In the genomic region with DNA sequence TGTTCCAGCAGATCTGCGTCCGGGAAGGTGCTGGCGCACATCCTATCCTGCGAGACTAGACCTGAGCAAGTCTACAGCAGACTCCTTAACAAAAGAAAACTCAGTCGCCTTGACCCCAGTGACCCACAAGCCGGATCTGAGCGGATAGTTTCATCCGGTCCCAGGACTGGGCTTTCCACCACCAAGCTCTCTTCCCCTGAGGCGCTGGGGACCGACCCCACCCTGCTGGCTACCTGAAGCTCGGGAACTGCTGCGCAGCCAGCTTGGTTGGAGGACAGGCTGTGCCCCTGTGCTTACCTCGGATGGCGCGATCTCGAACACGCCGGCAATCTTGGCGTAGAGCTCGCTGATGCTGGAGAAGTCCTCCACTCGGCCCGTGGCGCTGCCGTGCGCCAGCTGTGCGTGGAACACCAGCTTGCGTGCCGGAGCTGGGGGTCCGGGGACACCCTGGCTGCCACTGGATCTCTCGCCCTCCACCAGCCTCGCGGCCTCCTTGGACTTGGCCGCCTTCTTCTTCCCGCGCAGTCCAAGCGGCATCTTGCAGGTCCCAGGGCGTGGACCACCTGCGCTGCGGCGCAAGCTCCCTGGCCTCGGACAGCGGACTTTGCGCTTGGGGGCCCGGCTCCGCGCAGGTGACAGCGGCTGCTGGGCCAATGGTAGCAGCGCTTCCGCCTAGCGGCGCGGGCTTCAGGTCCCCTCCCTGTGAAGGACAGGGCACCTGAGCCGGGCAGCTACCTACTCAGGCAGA, we compare ENCODE assay signal across 8 mouse cellular contexts. TPM values are rescaled to one million over a fixed set of nuclear protein-coding genes. Genes with fewer than 3 reads are reported as not detected.
A peak's percentile ranks its signal among the peaks of the same experiment; 100 is the strongest.
DNase-seq lines count a peak whose midpoint lies in the region; ATAC-seq and TF ChIP-seq lines count a peak whose summit lies in the region.

No protein-coding gene starts in this region.

- WGBS in forebrain, embryonic 12.5 days, result 2% methylated on average over 53 of the region's 53 CpGs
- WGBS in hindbrain, embryonic 12.5 days, result 1% methylated on average over 53 of the region's 53 CpGs
- WGBS in limb, embryonic 10.5 days, result 2% methylated on average over 53 of the region's 53 CpGs
- WGBS in stomach, embryonic 16.5 days, result 3% methylated on average over 53 of the region's 53 CpGs

- peak; percentile 81 for DNase-seq in ES-E14 (ENCODE audit: low read depth, low spot score)
- DNase-seq in limb, embryonic 10.5 days (ENCODE audit: low spot score), result peak; percentile 69
- DNase-seq in layer of hippocampus, postnatal 14 days (ENCODE audit: low spot score in 2 of 2), result no peak

- H3K27ac ChIP-seq in ES-E14 (ENCODE audit: insufficient read depth, low read depth, low read length, poor library complexity, severe bottlenecking), result no peak overlapping the region; the same call in 1 of the 2 replicates
- H3K27ac ChIP-seq in brown adipose tissue, adult 24 weeks (replicated peaks; ENCODE audit: low read depth, low read length), result no peak overlapping the region
- no peak overlapping the region for H3K27ac ChIP-seq in forebrain, embryonic 12.5 days
- H3K27ac ChIP-seq in hindbrain, embryonic 12.5 days, result peak overlapping the region; percentile 49
- H3K27ac ChIP-seq in limb, embryonic 10.5 days, result peak overlapping the region; percentile 78
- peak overlapping the region; percentile 52 for H3K27ac ChIP-seq in stomach, embryonic 16.5 days (ENCODE audit: low read length)

- peaks cover 40% of the 10 kb centered on the region for H3K27me3 ChIP-seq in forebrain, embryonic 12.5 days
- peaks cover 19% of the 10 kb centered on the region for H3K27me3 ChIP-seq in hindbrain, embryonic 12.5 days
- H3K27me3 ChIP-seq in limb, embryonic 10.5 days (ENCODE audit: low read depth, poor library complexity, severe bottlenecking), result peaks cover 39% of the 10 kb centered on the region
- no peaks in the 10 kb centered on the region; the same call in 1 of the 2 replicates for H3K27me3 ChIP-seq in stomach, embryonic 16.5 days (ENCODE audit: control insufficient read depth, insufficient read depth, low read length)

- no peaks in the 10 kb centered on the region for H3K9me3 ChIP-seq in ES-E14 (ENCODE audit: control insufficient read depth, insufficient read depth, low read depth, low read length)
- H3K9me3 ChIP-seq in forebrain, embryonic 12.5 days, result no peaks in the 10 kb centered on the region
- H3K9me3 ChIP-seq in hindbrain, embryonic 12.5 days (replicated peaks), result no peaks in the 10 kb centered on the region
- no peaks in the 10 kb centered on the region for H3K9me3 ChIP-seq in limb, embryonic 10.5 days (replicated peaks)
- no peaks in the 10 kb centered on the region for H3K9me3 ChIP-seq in stomach, embryonic 16.5 days (replicated peaks; ENCODE audit: control insufficient read depth, low read length)

- peak overlapping the region; percentile 97 for H3K4me2 ChIP-seq in forebrain, embryonic 12.5 days
- H3K4me2 ChIP-seq in hindbrain, embryonic 12.5 days (replicated peaks), result peak overlapping the region; percentile 91
- peak overlapping the region; percentile 81 for H3K4me2 ChIP-seq in stomach, embryonic 16.5 days (ENCODE audit: low read depth, low read length)

- H3K4me1 ChIP-seq in ES-E14 (ENCODE audit: control insufficient read depth in 2 of 2, insufficient read depth in 2 of 2, low read length in 2 of 2, poor library complexity in 1 of 2), result peaks cover 2 to 3% of the 10 kb centered on the region in 2 experiments; a peak in 1 of 4 replicates
- H3K4me1 ChIP-seq in brown adipose tissue, adult 24 weeks (ENCODE audit: control insufficient read depth, insufficient read depth, insufficient read length, low read length), result peaks cover 5% of the 10 kb centered on the region; the same call in 1 of the 2 replicates
- H3K4me1 ChIP-seq in forebrain, embryonic 12.5 days, result peaks cover 25% of the 10 kb centered on the region
- peaks cover 17% of the 10 kb centered on the region for H3K4me1 ChIP-seq in hindbrain, embryonic 12.5 days
- peaks cover 19% of the 10 kb centered on the region for H3K4me1 ChIP-seq in limb, embryonic 10.5 days
- H3K4me1 ChIP-seq in stomach, embryonic 16.5 days (ENCODE audit: control insufficient read depth, insufficient read depth, low read length), result peaks cover 7% of the 10 kb centered on the region

- in situ Hi-C loops in ES-E14 (cut with MboI; ENCODE audit: low sequenced_read_pairs in 2 of 2, unreplicated experiment in 2 of 2), result no loop called here

- peak; percentile 66 for ATAC-seq in forebrain, embryonic 12.5 days (ENCODE audit: low FRiP score)
- peak; percentile 68 for ATAC-seq in hindbrain, embryonic 12.5 days (ENCODE audit: low FRiP score)
- 0 out of 2 replicates have a peak, but pooled peaks have one; percentile 16 for ATAC-seq in megakaryocyte-erythroid progenitor cell, adult 5-6 weeks (replicated peaks; ENCODE audit: low FRiP score, low TSS enrichment, poor library complexity, severe bottlenecking)
- peak; percentile 87 for ATAC-seq in stomach, embryonic 16.5 days (ENCODE audit: insufficient read depth, low FRiP score)

- peak overlapping the region; percentile 68 for H3K9ac ChIP-seq in ES-E14 (ENCODE audit: insufficient read depth, low read depth, low read length, poor library complexity, severe bottlenecking)
- H3K9ac ChIP-seq in forebrain, embryonic 12.5 days, result peak overlapping the region; percentile 60
- H3K9ac ChIP-seq in hindbrain, embryonic 12.5 days, result peak overlapping the region; percentile 64
- H3K9ac ChIP-seq in stomach, embryonic 16.5 days (ENCODE audit: low read length), result peak overlapping the region; percentile 72

- H3K36me3 ChIP-seq in ES-E14 (ENCODE audit: control insufficient read depth, insufficient read depth, low read length, poor library complexity, severe bottlenecking), result no peaks in the 10 kb centered on the region
- no peaks in the 10 kb centered on the region for H3K36me3 ChIP-seq in forebrain, embryonic 12.5 days (replicated peaks)
- H3K36me3 ChIP-seq in hindbrain, embryonic 12.5 days, result no peaks in the 10 kb centered on the region
- H3K36me3 ChIP-seq in limb, embryonic 10.5 days, result no peaks in the 10 kb centered on the region
- H3K36me3 ChIP-seq in stomach, embryonic 16.5 days (ENCODE audit: control insufficient read depth, insufficient read depth, low read length), result no peaks in the 10 kb centered on the region

- peak overlapping the region; percentile 56 to 66 for H3K4me3 ChIP-seq in ES-E14 (ENCODE audit: insufficient read depth in 1 of 2, low read depth in 1 of 2, low read length in 2 of 2, poor library complexity in 1 of 2, severe bottlenecking in 1 of 2)
- H3K4me3 ChIP-seq in brown adipose tissue, adult 24 weeks (ENCODE audit: insufficient read depth, low read depth, low read length), result peak overlapping the region; percentile 52
- H3K4me3 ChIP-seq in forebrain, embryonic 12.5 days (replicated peaks), result peak overlapping the region; percentile 55
- peak overlapping the region; percentile 41 for H3K4me3 ChIP-seq in hindbrain, embryonic 12.5 days
- H3K4me3 ChIP-seq in limb, embryonic 10.5 days, result peak overlapping the region; percentile 63
- H3K4me3 ChIP-seq in stomach, embryonic 16.5 days (replicated peaks; ENCODE audit: low read length), result peak overlapping the region; percentile 55

TF ChIP-seq in ES-E14, 5 proteins besides CTCF, POLR2A, EP300 and RAD21:
- TF ChIP-seq HCFC1 (IDR thresholded peaks at IDR 0.05; ENCODE audit: borderline replicate concordance, insufficient read depth, low read length) (peak; percentile 11; the same call in 1 of the 2 replicates), CHD2 (IDR thresholded peaks at IDR 0.05; ENCODE audit: low read depth, low read length) (no peak)

RNA-seq across cellular contexts. Expression of a gene that starts 0.5 kb away (rescaled TPM):
- 0.76 and 0.95 TPM in 2 replicates for total RNA-seq in ES-E14 (2012; rRNA removed)
- not detected in 2 replicates for polyA plus RNA-seq in brown adipose tissue, adult 24 weeks (2012; ENCODE audit: insufficient read depth, insufficient read length, missing spikeins)
- 1.4 and 2.1 TPM in 2 replicates for polyA plus RNA-seq in forebrain, embryonic 12.5 days (2016; fragmentation: Nextera tagmentation; extraction: Ambion mirVana)
- 2.6 and 3.3 TPM in 2 replicates for polyA plus RNA-seq in hindbrain, embryonic 12.5 days (2016; fragmentation: Nextera tagmentation; extraction: Ambion mirVana)
- 2.1 and 4.5 TPM in 2 replicates for polyA plus RNA-seq in limb, embryonic 10.5 days (2016; fragmentation: Nextera tagmentation; extraction: Ambion mirVana)
- not detected in 2 replicates for total RNA-seq in megakaryocyte-erythroid progenitor cell, adult 5-6 weeks (2014; fragmentation: Nextera tagmentation)
- total RNA-seq in megakaryocyte-erythroid progenitor cell, adult 5-6 weeks (2017), result not detected in 2 replicates
- 56.1 and 59.9 TPM in 2 replicates for polyA plus RNA-seq in stomach, embryonic 16.5 days (2015; fragmentation: Nextera tagmentation; extraction: Ambion mirVana)
- total RNA-seq in layer of hippocampus, postnatal 14 days (2021), result 1 to 10 TPM; 1.4 to 3.0 TPM

RNA-seq across cellular contexts. Expression of a gene that starts 44.6 kb away (rescaled TPM):
- 5.9 and 8.6 TPM in 2 replicates for total RNA-seq in ES-E14 (2012; rRNA removed)
- polyA plus RNA-seq in brown adipose tissue, adult 24 weeks (2012; ENCODE audit: insufficient read depth, insufficient read length, missing spikeins), result 40.7 and 64.7 TPM in 2 replicates
- polyA plus RNA-seq in forebrain, embryonic 12.5 days (2016; fragmentation: Nextera tagmentation; extraction: Ambion mirVana), result 26.6 and 28.7 TPM in 2 replicates
- polyA plus RNA-seq in hindbrain, embryonic 12.5 days (2016; fragmentation: Nextera tagmentation; extraction: Ambion mirVana), result 32.3 and 32.9 TPM in 2 replicates
- polyA plus RNA-seq in limb, embryonic 10.5 days (2016; fragmentation: Nextera tagmentation; extraction: Ambion mirVana), result 14.0 and 20.7 TPM in 2 replicates
- total RNA-seq in megakaryocyte-erythroid progenitor cell, adult 5-6 weeks (2014; fragmentation: Nextera tagmentation), result 29.5 and 34.9 TPM in 2 replicates
- total RNA-seq in megakaryocyte-erythroid progenitor cell, adult 5-6 weeks (2017), result 74.0 and 111 TPM in 2 replicates
- 38.9 and 39.8 TPM in 2 replicates for polyA plus RNA-seq in stomach, embryonic 16.5 days (2015; fragmentation: Nextera tagmentation; extraction: Ambion mirVana)
- total RNA-seq in layer of hippocampus, postnatal 14 days (2021), result 10 to 100 TPM; 52.9 to 54.0 TPM

RNA-seq across cellular contexts. Expression of a gene that starts 44.7 kb away (rescaled TPM):
- total RNA-seq in ES-E14 (2012; rRNA removed), result 242 and 244 TPM in 2 replicates
- polyA plus RNA-seq in brown adipose tissue, adult 24 weeks (2012; ENCODE audit: insufficient read depth, insufficient read length, missing spikeins), result 26.9 and 63.5 TPM in 2 replicates
- 437 and 443 TPM in 2 replicates for polyA plus RNA-seq in forebrain, embryonic 12.5 days (2016; fragmentation: Nextera tagmentation; extraction: Ambion mirVana)
- polyA plus RNA-seq in hindbrain, embryonic 12.5 days (2016; fragmentation: Nextera tagmentation; extraction: Ambion mirVana), result 359 and 362 TPM in 2 replicates
- polyA plus RNA-seq in limb, embryonic 10.5 days (2016; fragmentation: Nextera tagmentation; extraction: Ambion mirVana), result 412 and 467 TPM in 2 replicates
- 197 and 235 TPM in 2 replicates for total RNA-seq in megakaryocyte-erythroid progenitor cell, adult 5-6 weeks (2014; fragmentation: Nextera tagmentation)
- 282 and 332 TPM in 2 replicates for total RNA-seq in megakaryocyte-erythroid progenitor cell, adult 5-6 weeks (2017)
- 156 and 169 TPM in 2 replicates for polyA plus RNA-seq in stomach, embryonic 16.5 days (2015; fragmentation: Nextera tagmentation; extraction: Ambion mirVana)
- total RNA-seq in layer of hippocampus, postnatal 14 days (2021), result 100 to 1,000 TPM; 119 to 133 TPM

Comparison
In these comparisons a context has a peak if more than half of its experiments do, and no peak if none do; other contexts are left out.
1. DNase-seq: peak in ES-E14 (single experiment) and limb, embryonic 10.5 days (single experiment); none in layer of hippocampus, postnatal 14 days (0 of 2).
2. H3K27ac ChIP-seq: peak in hindbrain, embryonic 12.5 days (single experiment), limb, embryonic 10.5 days (single experiment) and stomach, embryonic 16.5 days (single experiment); none in ES-E14 (single experiment), brown adipose tissue, adult 24 weeks (single experiment) and forebrain, embryonic 12.5 days (single experiment).
3. ATAC-seq: peak in every context shown above with its lines; median percentile 87 in stomach, embryonic 16.5 days; 68 in hindbrain, embryonic 12.5 days; 66 in forebrain, embryonic 12.5 days; 16 in megakaryocyte-erythroid progenitor cell, adult 5-6 weeks.
4. RNA of a gene that starts 0.5 kb away (polyA plus RNA-seq): 56.1 to 59.9 TPM in stomach, embryonic 16.5 days; 2.6 to 3.3 TPM in hindbrain, embryonic 12.5 days, 2.1 to 4.5 TPM in limb, embryonic 10.5 days, 1.4 to 2.1 TPM in forebrain, embryonic 12.5 days and not detected in brown adipose tissue, adult 24 weeks; every median in the first group is over 10 times any median in the second.
5. Peak in every context shown above with its lines, with median percentiles within 50 percentile points of each other: H3K4me3 ChIP-seq, H3K9ac ChIP-seq and H3K4me2 ChIP-seq.